Mouse (Mus musculus) myocyte (in vitro differentiated cells): ENCODE results near the gene Wdr59.
"Not testable (repeated sequence)": the region's sequence is repeated elsewhere in the genome, so short reads cannot be mapped to it uniquely, and the experiment has no call there.

Source experiments
- E2F4 ChIP-seq: IDR thresholded peaks from one replicate; pipeline ENCODE4 v1.6.1; 2011; ENCODE audit warnings: mild to moderate bottlenecking, control low read depth, moderate library complexity; ENCODE audit not compliant: insufficient read depth
- MAX ChIP-seq: IDR thresholded peaks from one replicate; pipeline ENCODE4 v1.6.1; 2011; ENCODE audit warnings: low read depth, mild to moderate bottlenecking, control low read depth
- POLR2A ChIP-seq: IDR thresholded peaks from one replicate; pipeline ENCODE4 v1.6.1; 2011; ENCODE audit warnings: low read depth, mild to moderate bottlenecking, control low read depth, moderate library complexity; ENCODE audit not compliant: insufficient read length
- POLR2AphosphoS2 ChIP-seq: IDR thresholded peaks from one replicate; pipeline ENCODE4 v1.6.1; 2011; ENCODE audit warnings: low read depth, control low read depth; ENCODE audit not compliant: insufficient read length

- not testable (repeated sequence) for TF ChIP-seq POLR2A, POLR2AphosphoS2, E2F4, MAX
These were observed 23.6 kb downstream of the Wdr59 start for GRCm38 (mm10) chr8:111498249-111498648.
